Mouse (Mus musculus) hindbrain, embryonic 13.5 days (tissue): ENCODE measurements around the gene Aym1. TPM values are rescaled to one million over a fixed set of nuclear protein-coding genes. Genes with fewer than 3 reads are reported as not detected.

Experiments
- ATAC-seq: fragments of 200-750 bp; cut with Nextera tagmentation; 2 replicates; pipeline ENCODE4 v1.8.0; 2017; ENCODE audit warnings: moderate TSS enrichment; ENCODE audit not compliant: low FRiP score
- H3K27ac ChIP-seq: fragments of 300-500 bp; sonication (generic); 2 replicates; pipeline ENCODE4 v1.5.1; 2015; ENCODE audit warnings: inconsistent platforms, mild to moderate bottlenecking, moderate library complexity
- H3K27me3 ChIP-seq: fragments of 300-500 bp; sonication (generic); 2 replicates; pipeline ENCODE4 v1.6.1; 2015; ENCODE audit warnings: mild to moderate bottlenecking, inconsistent platforms
- H3K36me3 ChIP-seq: fragments of 300-500 bp; sonication (generic); 2 replicates; pipeline ENCODE4 v1.6.1; 2015; ENCODE audit warnings: mild to moderate bottlenecking, inconsistent platforms
- H3K4me1 ChIP-seq: fragments of 300-500 bp; sonication (generic); replicated peaks from 2 replicates; pipeline ENCODE4 v1.6.1; 2015; ENCODE audit warnings: inconsistent platforms
- H3K4me2 ChIP-seq: fragments of 300-500 bp; sonication (generic); 2 replicates; pipeline ENCODE4 v1.6.1; 2015; ENCODE audit warnings: inconsistent platforms, mild to moderate bottlenecking, moderate library complexity
- H3K4me3 ChIP-seq: fragments of 300-500 bp; sonication (generic); 2 replicates; pipeline ENCODE4 v1.5.1; 2015; ENCODE audit warnings: mild to moderate bottlenecking, inconsistent platforms
- H3K9ac ChIP-seq: fragments of 300-500 bp; sonication (generic); 2 replicates; pipeline ENCODE4 v1.6.1; 2015; ENCODE audit warnings: mild to moderate bottlenecking, inconsistent platforms
- H3K9me3 ChIP-seq: fragments of 300-500 bp; sonication (generic); 2 replicates; pipeline ENCODE4 v1.6.1; 2016; ENCODE audit warnings: inconsistent platforms
- WGBS: fragments of 180-500 bp; shearing (Covaris S2); methylation state at CpG from one replicate; pipeline ENCODE4 v1.1.7; 2015; 5-methylcytosine and 5-hydroxymethylcytosine counted together
- polyA plus RNA-seq: library from polyadenylated mRNA; unstranded; fragments of >200 nt; fragmentation: Nextera tagmentation; extraction: Ambion mirVana; gene quantifications from 2 replicates; pipeline ENCODE4 v1.2.1, GENCODE M21; 2015

The Aym1 gene
- not detected in 2 replicates for polyA plus RNA-seq

GRCm38 (mm10) chr5:113357186-113357585 lies at the start of gene Aym1:
Gene Aym1 (plus strand): TSS chr5:113357294.
- Histone ChIP-seq H3K27ac (no peak within 1 kb of the TSS), H3K9ac (no peak within 1 kb of the TSS), H3K4me1 (peaks cover 43% of the 10 kb centered on the region), H3K27me3 (peaks cover 52% of the 10 kb centered on the region), H3K4me2 (no peak within 1 kb of the TSS), H3K9me3 (no peaks in the 10 kb centered on the region), H3K36me3 (no peaks in the 10 kb centered on the region), H3K4me3 (no peak within 1 kb of the TSS)
- 34% methylated on average over 3 of the region's 6 CpGs for WGBS
- ATAC-seq: no peak

GRCm38 (mm10) chr5:113309491-113310376 lies 47.4 kb upstream of the Aym1 start:
- WGBS: 54% methylated on average over 22 of the region's 22 CpGs
- Histone ChIP-seq H3K4me2 (peak overlapping the region; percentile 92), H3K9me3 (no peaks in the 10 kb centered on the region), H3K36me3 (no peaks in the 10 kb centered on the region), H3K4me1 (peaks cover 51% of the 10 kb centered on the region), H3K9ac (peak overlapping the region; percentile 92), H3K27me3 (peaks cover 9% of the 10 kb centered on the region), H3K27ac (peak overlapping the region; percentile 82; the same call in 1 of the 2 replicates), H3K4me3 (peak overlapping the region; percentile 77)
- no peak for ATAC-seq

- peak within 1 kb of the TSS; percentile 92 for H3K9ac ChIP-seq
- H3K4me3 ChIP-seq: peak within 1 kb of the TSS; percentile 77
- H3K9me3 ChIP-seq: no peaks in the 10 kb centered on the region
- H3K27me3 ChIP-seq: peaks cover 15% of the 10 kb centered on the region
- H3K27ac ChIP-seq: peak within 1 kb of the TSS; percentile 82
- ATAC-seq: peak; percentile 67
- H3K4me2 ChIP-seq: peak within 1 kb of the TSS; percentile 92
- H3K36me3 ChIP-seq: no peaks in the 10 kb centered on the region
- WGBS: 2% methylated on average over 50 of the region's 53 CpGs
- H3K4me1 ChIP-seq: peaks cover 51% of the 10 kb centered on the region
Measured at GRCm38 (mm10) chr5:113310377-113311003, 46.6 kb upstream of the Aym1 start, which contains the start of gene Sgsm1. Gene Sgsm1 (minus strand): TSS chr5:113310786.

GRCm38 (mm10) chr5:113313998-113314397 lies 43.1 kb upstream of the Aym1 start:
- Histone ChIP-seq H3K27me3 (peaks cover 16% of the 10 kb centered on the region), H3K4me2 (peak overlapping the region; percentile 37), H3K9ac (no peak overlapping the region; the same call in 1 of the 2 replicates), H3K9me3 (no peaks in the 10 kb centered on the region), H3K4me1 (peaks cover 19% of the 10 kb centered on the region), H3K4me3 (peak overlapping the region; percentile 8; the same call in 1 of the 2 replicates), H3K27ac (no peak overlapping the region), H3K36me3 (no peaks in the 10 kb centered on the region)
- 1% methylated on average over 24 of the region's 24 CpGs for WGBS
- ATAC-seq: peak; percentile 30; the same call in 1 of the 2 replicates

GRCm38 (mm10) chr5:113323784-113324638 lies 33.1 kb upstream of the Aym1 start:
- Histone ChIP-seq H3K9ac (peak overlapping the region; percentile 60), H3K27me3 (peaks cover 42% of the 10 kb centered on the region), H3K4me2 (peak overlapping the region; percentile 58), H3K4me3 (peak overlapping the region; percentile 32), H3K4me1 (peaks cover 10% of the 10 kb centered on the region), H3K9me3 (peaks cover 16% of the 10 kb centered on the region), H3K36me3 (no peaks in the 10 kb centered on the region), H3K27ac (no peak overlapping the region)
- 4% methylated on average over 38 of the region's 38 CpGs for WGBS
- ATAC-seq: no peak

- H3K27me3 ChIP-seq: peaks cover 58% of the 10 kb centered on the region
- H3K36me3 ChIP-seq: no peaks in the 10 kb centered on the region
- H3K4me3 ChIP-seq: no peak overlapping the region
- 92% methylated on average over 8 of the region's 8 CpGs for WGBS
- ATAC-seq: no peak
- no peak overlapping the region for H3K4me2 ChIP-seq
- H3K9ac ChIP-seq: no peak overlapping the region
- peaks cover 23% of the 10 kb centered on the region for H3K9me3 ChIP-seq
- peaks cover 2% of the 10 kb centered on the region for H3K4me1 ChIP-seq
- H3K27ac ChIP-seq: no peak overlapping the region
Measured at GRCm38 (mm10) chr5:113329463-113329862, 27.6 kb upstream of the Aym1 start.

- H3K36me3 ChIP-seq: no peaks in the 10 kb centered on the region
- H3K4me3 ChIP-seq: no peak overlapping the region
- no peak overlapping the region for H3K4me2 ChIP-seq
- peaks cover 8% of the 10 kb centered on the region for H3K4me1 ChIP-seq
- H3K27me3 ChIP-seq: peaks cover 58% of the 10 kb centered on the region
- WGBS: 83% methylated on average over 3 of the region's 3 CpGs
- ATAC-seq: no peak
- peaks cover 23% of the 10 kb centered on the region for H3K9me3 ChIP-seq
- no peak overlapping the region for H3K9ac ChIP-seq
- no peak overlapping the region for H3K27ac ChIP-seq
Measured at GRCm38 (mm10) chr5:113330202-113330601, 26.9 kb upstream of the Aym1 start.

- ATAC-seq: no peak
- peaks cover 19% of the 10 kb centered on the region for H3K9me3 ChIP-seq
- H3K27me3 ChIP-seq: peaks cover 65% of the 10 kb centered on the region
- no peak overlapping the region for H3K4me3 ChIP-seq
- no peaks in the 10 kb centered on the region for H3K36me3 ChIP-seq
- no peak overlapping the region for H3K4me2 ChIP-seq
- peaks cover 21% of the 10 kb centered on the region for H3K4me1 ChIP-seq
- no peak overlapping the region for H3K9ac ChIP-seq
- 39% methylated on average over 12 of the region's 12 CpGs for WGBS
- no peak overlapping the region for H3K27ac ChIP-seq
Measured at GRCm38 (mm10) chr5:113332239-113332638, 24.9 kb upstream of the Aym1 start.

GRCm38 (mm10) chr5:113332899-113333298 lies 24.2 kb upstream of the Aym1 start:
- Histone ChIP-seq H3K9ac (no peak overlapping the region), H3K4me3 (no peak overlapping the region), H3K27ac (no peak overlapping the region), H3K36me3 (no peaks in the 10 kb centered on the region), H3K4me2 (no peak overlapping the region), H3K9me3 (peaks cover 16% of the 10 kb centered on the region), H3K4me1 (peaks cover 21% of the 10 kb centered on the region), H3K27me3 (peaks cover 72% of the 10 kb centered on the region)
- no peak for ATAC-seq
- 56% methylated on average over 4 of the region's 4 CpGs for WGBS

GRCm38 (mm10) chr5:113334621-113335530 lies 22.2 kb upstream of the Aym1 start:
- H3K4me3 ChIP-seq: peak overlapping the region; percentile 22
- ATAC-seq: no peak
- peaks cover 21% of the 10 kb centered on the region for H3K4me1 ChIP-seq
- H3K4me2 ChIP-seq: peak overlapping the region; percentile 46
- peak overlapping the region; percentile 53; the same call in 1 of the 2 replicates for H3K9ac ChIP-seq
- WGBS: 8% methylated on average over 34 of the region's 34 CpGs
- 0 out of 2 replicates have a peak, but pooled peaks cover 3% of the 10 kb centered on the region for H3K9me3 ChIP-seq
- no peak overlapping the region for H3K27ac ChIP-seq
- no peaks in the 10 kb centered on the region for H3K36me3 ChIP-seq
- H3K27me3 ChIP-seq: peaks cover 88% of the 10 kb centered on the region

- peaks cover 21% of the 10 kb centered on the region for H3K4me1 ChIP-seq
- WGBS: 1% methylated on average over 17 of the region's 17 CpGs
- H3K27ac ChIP-seq: no peak overlapping the region
- H3K27me3 ChIP-seq: peaks cover 85% of the 10 kb centered on the region
- 0 out of 2 replicates have a peak, but pooled peaks cover 1% of the 10 kb centered on the region for H3K9me3 ChIP-seq
- H3K36me3 ChIP-seq: no peaks in the 10 kb centered on the region
- H3K4me2 ChIP-seq: peak overlapping the region; percentile 46
- H3K4me3 ChIP-seq: peak overlapping the region; percentile 22
- no peak for ATAC-seq
- peak overlapping the region; percentile 53 for H3K9ac ChIP-seq
Measured at GRCm38 (mm10) chr5:113335732-113336131, 21.4 kb upstream of the Aym1 start.
